Mouse (Mus musculus) cerebellum, adult 2 months (tissue): Measurements from ENCODE around the gene Tmem221.

Experiments used
- CTCF ChIP-seq: fragments of 200-500 bp; IDR thresholded peaks from 2 replicates; pipeline ENCODE4 v1.5.1; 2011; ENCODE audit warnings: low read depth, mild to moderate bottlenecking, control low read depth, low read length, moderate library complexity, borderline replicate concordance; ENCODE audit not compliant: insufficient read depth
- POLR2A ChIP-seq: fragments of 200-500 bp; IDR thresholded peaks from 2 replicates; pipeline ENCODE4 v1.6.1; 2011; ENCODE audit warnings: low read length, control low read depth, borderline replicate concordance; ENCODE audit not compliant: insufficient read depth

DNA sequence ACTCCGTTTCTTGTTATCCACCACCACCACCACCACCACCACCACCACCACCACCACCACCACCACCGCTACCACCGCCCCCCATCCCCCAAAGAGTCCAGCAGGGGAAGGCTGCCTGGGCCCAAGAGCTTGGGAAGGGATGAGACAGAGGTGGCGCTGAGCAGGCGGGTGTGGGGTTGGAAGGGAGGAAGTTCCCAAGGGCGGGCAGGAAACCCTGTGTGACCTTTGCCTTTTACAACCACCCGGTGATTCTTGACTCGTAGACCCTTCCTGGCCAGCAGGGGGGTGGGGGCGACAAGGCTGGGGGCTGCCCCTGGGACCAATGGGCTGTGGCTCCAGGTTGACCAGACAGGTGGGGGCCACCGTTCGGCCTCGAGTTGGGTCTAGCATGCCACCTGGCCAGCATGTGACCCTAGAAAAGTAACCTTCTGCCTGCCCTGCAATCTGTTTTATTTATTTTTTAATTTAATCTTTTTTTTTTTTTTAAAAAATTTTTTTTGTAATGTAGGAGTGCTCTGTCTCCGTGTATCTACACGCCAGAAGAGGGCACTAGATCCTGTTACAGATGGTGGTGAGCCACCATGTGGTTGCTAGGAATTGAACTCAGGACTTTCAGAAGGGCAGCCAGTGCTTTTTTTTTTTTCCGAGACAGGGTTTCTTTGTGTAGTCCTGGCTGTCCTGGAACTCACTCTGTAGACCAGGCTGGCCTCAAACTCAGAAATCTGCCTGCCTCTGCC is 45.5 kb downstream of the Tmem221 start:
- no peak for TF ChIP-seq CTCF
- TF ChIP-seq POLR2A = no peak
